Mouse (Mus musculus) liver, embryonic 14.5 days (tissue): ENCODE measurements around the gene Gabarapl2. TPM values are rescaled to one million over a fixed set of nuclear protein-coding genes. Genes with fewer than 3 reads are reported as not detected.

Experiments used
- ATAC-seq: fragments of 200-750 bp; cut with Nextera tagmentation; 2 replicates; pipeline ENCODE4 v1.8.0; 2017; ENCODE audit warnings: moderate number of reproducible peaks, mild to moderate bottlenecking, moderate library complexity; ENCODE audit not compliant: insufficient read depth
- DNase-seq, 3 experiments: peaks; one replicate each; pipeline ENCODE4 v3.0.0-alpha.2; 2012 to 2013; ENCODE audit warnings: low read depth in 3 of 3, low spot score in 3 of 3
- H3K27ac ChIP-seq: fragments of 300-500 bp; sonication (generic); 2 replicates; pipeline ENCODE4 v1.5.1; 2014; ENCODE audit warnings: moderate library complexity, mild to moderate bottlenecking, control low read depth, inconsistent platforms
- H3K27me3 ChIP-seq: fragments of 300-500 bp; sonication (generic); 2 replicates; pipeline ENCODE4 v1.6.1; 2014; ENCODE audit warnings: mild to moderate bottlenecking, low read length, moderate library complexity; ENCODE audit not compliant: control insufficient read depth, insufficient read depth
- H3K36me3 ChIP-seq: fragments of 300-500 bp; sonication (generic); replicated peaks from 2 replicates; pipeline ENCODE4 v1.6.1; 2014; ENCODE audit warnings: low read depth; ENCODE audit not compliant: control insufficient read depth, insufficient read depth
- H3K4me1 ChIP-seq, 2 experiments: fragments of 200-500 bp in 1 of 2; fragments of 300-500 bp in 1 of 2; sonication (generic) in 1 of 2; replicated peaks; 2 replicates each; pipeline ENCODE4 v1.6.1; 2012 to 2014; ENCODE audit warnings: antibody characterized with exemption in 1 of 2, inconsistent platforms in 1 of 2, low read length in 1 of 2; ENCODE audit not compliant: control insufficient read depth in 2 of 2, insufficient read depth in 2 of 2
- H3K4me2 ChIP-seq: fragments of 300-500 bp; sonication (generic); 2 replicates; pipeline ENCODE4 v1.6.1; 2014; ENCODE audit warnings: low read depth, mild to moderate bottlenecking, control low read depth, moderate library complexity
- H3K4me3 ChIP-seq, 2 experiments: fragments of 200-500 bp in 1 of 2; fragments of 300-500 bp in 1 of 2; sonication (generic) in 1 of 2; 2 replicates each; pipeline ENCODE4 v1.5.1; 2012 to 2014; ENCODE audit warnings: low read depth in 2 of 2, low read length in 2 of 2, mild to moderate bottlenecking in 2 of 2, control low read depth in 1 of 2, inconsistent platforms in 1 of 2, moderate library complexity in 1 of 2; ENCODE audit not compliant: insufficient read depth in 1 of 2
- H3K9ac ChIP-seq: fragments of 300-500 bp; sonication (generic); replicated peaks from 2 replicates; pipeline ENCODE4 v1.6.1; 2014; ENCODE audit warnings: mild to moderate bottlenecking, control low read depth, moderate library complexity
- H3K9me3 ChIP-seq: fragments of 300-500 bp; sonication (generic); 2 replicates; pipeline ENCODE4 v1.6.1; 2016; ENCODE audit warnings: low read length, mixed read lengths; ENCODE audit not compliant: control insufficient read depth
- CTCF ChIP-seq: IDR thresholded peaks from 2 replicates; pipeline ENCODE4 v1.5.1; 2016; ENCODE audit warnings: antibody characterized with exemption, low read depth, control low read depth
- EP300 ChIP-seq: IDR thresholded peaks from 2 replicates; pipeline ENCODE4 v1.6.1; 2016; ENCODE audit warnings: antibody characterized with exemption, low read depth
- WGBS: fragments of 180-500 bp; shearing (Covaris S2); extraction: QIAGEN DNeasy Blood & Tissue Kit; methylation state at CpG from one replicate; pipeline ENCODE4 v1.1.7; 2014; ENCODE audit not compliant: insufficient replicate concordance; 5-methylcytosine and 5-hydroxymethylcytosine counted together
- polyA plus RNA-seq, 2 experiments: library from polyadenylated mRNA; depleted of rRNA in 1 of 2; stranded (reverse) in 1 of 2; unstranded in 1 of 2; fragments of >200 nt; fragmentation: Nextera tagmentation in 1 of 2; extraction: Ambion mirVana in 1 of 2; gene quantifications; 2 replicates each; pipeline versions ENCODE4 v1.2.1 to v1.2.3; 2012 to 2014

Gene Gabarapl2
- polyA plus RNA-seq, 2 experiments, result 50.5 to 184 TPM

- H3K4me2 ChIP-seq, result peak overlapping the region; percentile 60
- peak overlapping the region; percentile 89 for H3K27ac ChIP-seq
- no peaks in the 10 kb centered on the region for H3K9me3 ChIP-seq
- no peaks in the 10 kb centered on the region for H3K27me3 ChIP-seq
- ATAC-seq (peak; percentile 86), DNase-seq (peak; percentile 78 to 80 (median 79))
- 8% methylated on average over 8 of the region's 8 CpGs for whole genome bisulfite sequencing
- H3K4me3 ChIP-seq, result peak overlapping the region; percentile 3 to 42; a peak in 3 of 4 replicates
- H3K36me3 ChIP-seq, result no peaks in the 10 kb centered on the region; the same call in 1 of the 2 replicates
- no peak for TF ChIP-seq CTCF
- peak; percentile 79 for TF ChIP-seq EP300
- H3K4me1 ChIP-seq, result peaks cover 51 to 55% of the 10 kb centered on the region in 2 experiments
- peak overlapping the region; percentile 59 for H3K9ac ChIP-seq
Observed at GRCm38 (mm10) chr8:111929648-111930344, 10.7 kb upstream of the Gabarapl2 start.

GRCm38 (mm10) chr8:111931721-111932120 lies 8.8 kb upstream of the Gabarapl2 start:
- DNase-seq (no peak), ATAC-seq (no peak)
- no peaks in the 10 kb centered on the region for H3K27me3 ChIP-seq
- TF ChIP-seq EP300 (no peak), CTCF (no peak)
- H3K4me1 ChIP-seq, result peaks cover 46 to 48% of the 10 kb centered on the region in 2 experiments
- H3K9me3 ChIP-seq, result no peaks in the 10 kb centered on the region
- H3K36me3 ChIP-seq, result no peaks in the 10 kb centered on the region; the same call in 1 of the 2 replicates
- WGBS, result 84% methylated on average over 16 of the region's 16 CpGs
- H3K4me3 ChIP-seq, result no peak overlapping the region
- H3K9ac ChIP-seq, result no peak overlapping the region
- H3K4me2 ChIP-seq, result peak overlapping the region; percentile 70; the same call in 1 of the 2 replicates
- H3K27ac ChIP-seq, result no peak overlapping the region

GRCm38 (mm10) chr8:111932580-111933336 lies 7.7 kb upstream of the Gabarapl2 start:
- Histone ChIP-seq H3K9me3 (no peaks in the 10 kb centered on the region), H3K36me3 (no peaks in the 10 kb centered on the region; the same call in 1 of the 2 replicates), H3K27ac (peak overlapping the region; percentile 73), H3K4me2 (peak overlapping the region; percentile 70), H3K4me1 (peaks cover 44 to 46% of the 10 kb centered on the region in 2 experiments), H3K27me3 (no peaks in the 10 kb centered on the region), H3K4me3 (peak overlapping the region; percentile 69 to 78), H3K9ac (peak overlapping the region; percentile 70)
- 36% methylated on average over 19 of the region's 19 CpGs for WGBS
- TF ChIP-seq CTCF (no peak), EP300 (no peak)
- peak; percentile 65 to 70 (median 70) for DNase-seq
- ATAC-seq, result peak; percentile 34

GRCm38 (mm10) chr8:111933348-111934076 lies 7.0 kb upstream of the Gabarapl2 start, which contains the start of gene Tmem231:
TSS of gene Tmem231 (minus strand) at chr8:111933881.
- DNase-seq, result peak; percentile 87 to 89 (median 89)
- TF ChIP-seq CTCF (peak; percentile 27), EP300 (no peak)
- Histone ChIP-seq H3K9me3 (no peaks in the 10 kb centered on the region), H3K36me3 (no peaks in the 10 kb centered on the region; the same call in 1 of the 2 replicates), H3K4me1 (peaks cover 44 to 46% of the 10 kb centered on the region in 2 experiments), H3K9ac (peak within 1 kb of the TSS; percentile 70), H3K27ac (peak within 1 kb of the TSS; percentile 73), H3K4me2 (peak within 1 kb of the TSS; percentile 70), H3K27me3 (no peaks in the 10 kb centered on the region), H3K4me3 (peak within 1 kb of the TSS; percentile 69 to 78)
- peak; percentile 89 for ATAC-seq
- 2% methylated on average over 53 of the region's 53 CpGs for WGBS
